Mouse (Mus musculus) embryonic fibroblast, embryonic 13.5 days (primary cell): ENCODE measurements around the gene Tom1l2.

Source experiments
- CTCF ChIP-seq: IDR thresholded peaks from 2 replicates; pipeline ENCODE4 v1.5.1; 2011; ENCODE audit warnings: mild to moderate bottlenecking, control low read depth, low read length, moderate library complexity, borderline replicate concordance; ENCODE audit not compliant: insufficient read depth
- POLR2A ChIP-seq: IDR thresholded peaks from 2 replicates; pipeline ENCODE4 v1.6.1; 2011; ENCODE audit warnings: low read depth, mild to moderate bottlenecking, control low read depth, low read length, moderate library complexity

GRCm38 (mm10) chr11:60397172-60397571 is 44.5 kb upstream of the Tom1l2 start:
- TF ChIP-seq CTCF (no peak), POLR2A (no peak)
